17 mouse cellular contexts compared by ENCODE assay signal in genomic region chr5:135457961-135458360, GRCm38 (mm10).
"Had no signal": no experiment of that assay in that cellular context is flagged by ENCODE, and none has a peak within 500 bp of the region (broad histone marks: within the 10 kb centered on the region; RNA-seq: fewer than 3 reads in every experiment).

No protein-coding gene starts in this region.

- H3K27me3 ChIP-seq: neural tube, embryonic 12.5 days; neural tube, embryonic 13.5 days; neural tube, embryonic 15.5 days; stomach, embryonic 15.5 days had no signal

- DNase-seq: retina, postnatal 1 day; right cerebral cortex, adult 18-20 months; right cerebral cortex, postnatal 14 days; right cerebral cortex, postnatal 25 days; right cerebral cortex, postnatal 4 days; spleen, adult 18-20 months; thymus, adult 18-20 months; thymus, adult 2 months; thymus, postnatal 14 days; thymus, postnatal 25 days; thymus, postnatal 36 days; thymus, postnatal 4 days had no signal

- H3K27ac ChIP-seq: neural tube, embryonic 12.5 days; neural tube, embryonic 13.5 days; neural tube, embryonic 15.5 days; stomach, embryonic 15.5 days; stomach, postnatal 0 days had no signal

- H3K4me3 ChIP-seq: neural tube, embryonic 12.5 days; neural tube, embryonic 13.5 days; neural tube, embryonic 15.5 days; stomach, embryonic 15.5 days had no signal
